Mouse (Mus musculus): ENCODE measurements around the gene Celf3. TPM values are rescaled to one million over a fixed set of nuclear protein-coding genes. Genes with fewer than 3 reads are reported as not detected.

Celf3 gene
- total RNA-seq (2014; rRNA removed) (not detected in 2 replicates), polyA plus RNA-seq (2012; rRNA removed) (0.05 TPM in 1 of 2 replicates, not detected in the other)

DNA sequence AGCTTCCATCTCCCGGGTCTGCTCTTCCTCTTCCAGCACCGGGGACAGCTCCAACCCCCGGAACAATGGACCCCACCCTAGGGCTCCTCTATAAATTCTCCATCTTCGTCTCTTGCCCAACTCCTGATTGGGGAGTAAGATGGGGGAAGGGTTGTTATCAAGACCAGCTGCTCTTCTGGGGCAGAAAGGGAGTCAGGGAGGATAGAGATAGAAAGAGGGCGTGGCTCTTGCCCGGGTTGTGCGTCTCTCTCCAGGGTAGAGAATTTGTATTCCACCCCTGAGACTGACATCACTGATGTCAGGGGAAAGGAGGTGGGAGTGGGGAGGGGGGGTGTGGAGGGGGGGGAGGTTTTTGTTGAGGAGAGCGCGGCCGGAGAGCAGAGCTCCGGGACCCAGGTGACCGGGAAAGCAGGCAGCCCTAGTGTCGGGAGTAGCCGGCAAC lies at the start of gene Celf3:
Celf3 (plus strand) TSS at position 315 of the 442 bp plus-strand sequence.
- 5% methylated on average over 12 of the region's 14 CpGs for WGBS
- Histone ChIP-seq H3K27ac (replicated peaks; ENCODE audit: insufficient read depth, low read depth, low read length) (no peak within 1 kb of the TSS), H3K79me2 (ENCODE audit: control insufficient read depth, insufficient read depth, low read length) (no peaks in the 10 kb centered on the region), H3K9ac (ENCODE audit: low read depth, low read length) (no peak within 1 kb of the TSS), H3K4me3 (ENCODE audit: insufficient read depth, low read depth, low read length) (no peak within 1 kb of the TSS), H3K4me1 (ENCODE audit: control insufficient read depth, insufficient read depth, low read length) (no peaks in the 10 kb centered on the region), H3K36me3 (ENCODE audit: control insufficient read depth, insufficient read depth, low read length) (no peaks in the 10 kb centered on the region), H3K27me3 (ENCODE audit: control insufficient read depth, insufficient read depth, low read length) (peaks cover 7% of the 10 kb centered on the region; the same call in 1 of the 2 replicates)
- DNase-seq (ENCODE audit: extremely low read depth, low read depth, low spot score) = no peak
- TF ChIP-seq CTCF (IDR thresholded peaks at IDR 0.05; ENCODE audit: low read depth, low read length) = no peak
- no peak for TF ChIP-seq POLR2A (IDR thresholded peaks at IDR 0.05; ENCODE audit: extremely low read depth, insufficient read depth, low read length)

DNA sequence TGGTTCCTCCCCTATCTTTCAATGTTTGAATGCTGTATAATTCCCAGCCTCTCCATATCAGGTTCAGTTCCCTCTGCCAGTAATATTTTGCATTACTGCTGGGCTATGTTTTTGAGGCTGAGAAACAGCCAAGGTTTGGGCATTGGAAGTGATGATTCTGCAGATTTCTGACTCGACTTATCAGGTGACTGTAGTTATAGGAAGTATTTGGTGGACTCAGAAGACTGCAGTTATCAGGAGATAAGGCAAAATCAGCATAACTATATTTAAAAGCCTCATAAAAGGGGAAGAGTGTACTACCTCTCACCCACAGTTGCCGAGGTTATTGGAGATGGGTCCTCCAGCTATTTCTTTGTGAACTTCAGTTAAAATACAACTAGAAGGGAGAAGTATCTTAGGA lies 47.1 kb upstream of the Celf3 start:
- H3K4me3 ChIP-seq (ENCODE audit: insufficient read depth, low read depth, low read length) = no peak overlapping the region
- TF ChIP-seq POLR2A (IDR thresholded peaks at IDR 0.05; ENCODE audit: extremely low read depth, insufficient read depth, low read length) (no peak), CTCF (IDR thresholded peaks at IDR 0.05; ENCODE audit: low read depth, low read length) (no peak)
- no peaks in the 10 kb centered on the region for H3K27me3 ChIP-seq (ENCODE audit: control insufficient read depth, insufficient read depth, low read length)
- DNase-seq (ENCODE audit: extremely low read depth, low read depth, low spot score) = no peak
- no peak overlapping the region for H3K27ac ChIP-seq (replicated peaks; ENCODE audit: insufficient read depth, low read depth, low read length)
- H3K4me1 ChIP-seq (ENCODE audit: control insufficient read depth, insufficient read depth, low read length) = peaks cover 6% of the 10 kb centered on the region
- H3K79me2 ChIP-seq (ENCODE audit: control insufficient read depth, insufficient read depth, low read length) = no peaks in the 10 kb centered on the region
- no peaks in the 10 kb centered on the region for H3K36me3 ChIP-seq (ENCODE audit: control insufficient read depth, insufficient read depth, low read length)
- WGBS = 51% methylated on average over 2 of the region's 2 CpGs
- no peak overlapping the region for H3K9ac ChIP-seq (ENCODE audit: low read depth, low read length)

GRCm38 (mm10) chr3:94434305-94434704 lies 43.8 kb upstream of the Celf3 start:
- Histone ChIP-seq H3K79me2 (ENCODE audit: control insufficient read depth, insufficient read depth, low read length) (no peaks in the 10 kb centered on the region), H3K4me3 (ENCODE audit: insufficient read depth, low read depth, low read length) (0 out of 2 replicates have a peak overlapping the region, but pooled peaks have one; percentile 15), H3K27me3 (ENCODE audit: control insufficient read depth, insufficient read depth, low read length) (no peaks in the 10 kb centered on the region), H3K27ac (replicated peaks; ENCODE audit: insufficient read depth, low read depth, low read length) (peak overlapping the region; percentile 79), H3K36me3 (ENCODE audit: control insufficient read depth, insufficient read depth, low read length) (no peaks in the 10 kb centered on the region), H3K9ac (ENCODE audit: low read depth, low read length) (no peak overlapping the region), H3K4me1 (ENCODE audit: control insufficient read depth, insufficient read depth, low read length) (peaks cover 6% of the 10 kb centered on the region)
- DNase-seq (ENCODE audit: extremely low read depth, low read depth, low spot score) = peak; percentile 92
- WGBS = 28% methylated on average over 2 of the region's 2 CpGs
- TF ChIP-seq CTCF (IDR thresholded peaks at IDR 0.05; ENCODE audit: low read depth, low read length) = no peak
- no peak for TF ChIP-seq POLR2A (IDR thresholded peaks at IDR 0.05; ENCODE audit: extremely low read depth, insufficient read depth, low read length)

DNA sequence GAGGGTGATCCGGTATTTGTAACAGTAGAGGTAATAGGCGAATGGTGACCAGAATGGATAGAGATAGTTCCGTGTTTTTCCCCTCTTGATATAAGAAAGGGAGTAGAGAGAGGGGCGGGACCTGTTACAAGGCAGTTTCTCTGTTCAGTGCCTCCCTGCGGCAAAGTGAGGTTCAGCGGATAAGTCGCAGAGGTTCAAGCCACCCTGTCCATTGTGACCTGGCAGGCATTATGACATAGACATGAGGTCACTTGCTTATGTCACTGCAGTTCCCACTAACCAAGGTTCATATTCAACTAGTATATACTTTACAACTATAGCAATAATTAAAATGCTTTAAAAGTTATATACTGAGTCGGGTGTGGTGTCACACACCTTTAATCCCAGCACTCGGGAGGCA lies 41.7 kb upstream of the Celf3 start:
- H3K27me3 ChIP-seq (ENCODE audit: control insufficient read depth, insufficient read depth, low read length) = no peaks in the 10 kb centered on the region
- TF ChIP-seq POLR2A (IDR thresholded peaks at IDR 0.05; ENCODE audit: extremely low read depth, insufficient read depth, low read length) = no peak
- no peak for TF ChIP-seq CTCF (IDR thresholded peaks at IDR 0.05; ENCODE audit: low read depth, low read length)
- peaks cover 6% of the 10 kb centered on the region for H3K4me1 ChIP-seq (ENCODE audit: control insufficient read depth, insufficient read depth, low read length)
- H3K27ac ChIP-seq (replicated peaks; ENCODE audit: insufficient read depth, low read depth, low read length) = no peak overlapping the region
- no peaks in the 10 kb centered on the region for H3K79me2 ChIP-seq (ENCODE audit: control insufficient read depth, insufficient read depth, low read length)
- H3K36me3 ChIP-seq (ENCODE audit: control insufficient read depth, insufficient read depth, low read length) = no peaks in the 10 kb centered on the region
- 91% methylated on average over 9 of the region's 9 CpGs for WGBS
- DNase-seq (ENCODE audit: extremely low read depth, low read depth, low spot score) = no peak
- no peak overlapping the region for H3K4me3 ChIP-seq (ENCODE audit: insufficient read depth, low read depth, low read length)
- no peak overlapping the region for H3K9ac ChIP-seq (ENCODE audit: low read depth, low read length)

- DNase-seq (ENCODE audit: extremely low read depth, low read depth, low spot score) = no peak
- Histone ChIP-seq H3K27ac (replicated peaks; ENCODE audit: insufficient read depth, low read depth, low read length) (no peak overlapping the region), H3K4me3 (ENCODE audit: insufficient read depth, low read depth, low read length) (no peak overlapping the region), H3K79me2 (ENCODE audit: control insufficient read depth, insufficient read depth, low read length) (peaks cover 5% of the 10 kb centered on the region; the same call in 1 of the 2 replicates), H3K9ac (ENCODE audit: low read depth, low read length) (no peak overlapping the region), H3K27me3 (ENCODE audit: control insufficient read depth, insufficient read depth, low read length) (no peaks in the 10 kb centered on the region), H3K4me1 (ENCODE audit: control insufficient read depth, insufficient read depth, low read length) (peaks cover 4% of the 10 kb centered on the region; the same call in 1 of the 2 replicates), H3K36me3 (ENCODE audit: control insufficient read depth, insufficient read depth, low read length) (peaks cover 10% of the 10 kb centered on the region)
- TF ChIP-seq POLR2A (IDR thresholded peaks at IDR 0.05; ENCODE audit: extremely low read depth, insufficient read depth, low read length) = no peak
- TF ChIP-seq CTCF (IDR thresholded peaks at IDR 0.05; ENCODE audit: low read depth, low read length) = no peak
- 55% methylated on average over 3 of the region's 3 CpGs for WGBS
Measured at GRCm38 (mm10) chr3:94441182-94441581, 36.9 kb upstream of the Celf3 start.

GRCm38 (mm10) chr3:94442951-94443596 lies 35.0 kb upstream of the Celf3 start, which contains the start of gene Mrpl9:
Mrpl9 (plus strand) TSS chr3:94443318.
- Histone ChIP-seq H3K27ac (replicated peaks; ENCODE audit: insufficient read depth, low read depth, low read length) (peak within 1 kb of the TSS; percentile 74), H3K4me3 (ENCODE audit: insufficient read depth, low read depth, low read length) (peak within 1 kb of the TSS; percentile 98), H3K4me1 (ENCODE audit: control insufficient read depth, insufficient read depth, low read length) (peaks cover 4% of the 10 kb centered on the region; the same call in 1 of the 2 replicates), H3K36me3 (ENCODE audit: control insufficient read depth, insufficient read depth, low read length) (peaks cover 28% of the 10 kb centered on the region), H3K79me2 (ENCODE audit: control insufficient read depth, insufficient read depth, low read length) (peaks cover 5% of the 10 kb centered on the region; the same call in 1 of the 2 replicates), H3K27me3 (ENCODE audit: control insufficient read depth, insufficient read depth, low read length) (no peaks in the 10 kb centered on the region), H3K9ac (ENCODE audit: low read depth, low read length) (peak within 1 kb of the TSS; percentile 96)
- WGBS = under 1% methylated on average over 39 of the region's 39 CpGs
- peak; percentile 72 for DNase-seq (ENCODE audit: extremely low read depth, low read depth, low spot score)
- peak; percentile 87; the same call in 1 of the 2 replicates for TF ChIP-seq POLR2A (IDR thresholded peaks at IDR 0.05; ENCODE audit: extremely low read depth, insufficient read depth, low read length)
- no peak for TF ChIP-seq CTCF (IDR thresholded peaks at IDR 0.05; ENCODE audit: low read depth, low read length)
